Mouse (Mus musculus) hindbrain, embryonic 11.5 days (tissue): ENCODE measurements around the gene Olfr1162. TPM values are rescaled to one million over a fixed set of nuclear protein-coding genes. Genes with fewer than 3 reads are reported as not detected.

Experiments
- polyA plus RNA-seq: library from polyadenylated mRNA; unstranded; fragments of >200 nt; fragmentation: Nextera tagmentation; extraction: Ambion mirVana; gene quantifications from 2 replicates; pipeline ENCODE4 v1.2.1, GENCODE M21; 2014

Gene Olfr1162
- polyA plus RNA-seq, 1 experiment from 2014 or later, result not detected

Other genes starting within 250 kb of the Olfr1162 start
- not detected in 2 replicates for gene Olfr1145, start 241.3 kb downstream of the Olfr1162 start, polyA plus RNA-seq
- gene Olfr1148, start 220.6 kb downstream of the Olfr1162 start, polyA plus RNA-seq, result not detected in 2 replicates
- gene Olfr1150-ps1, start 207.1 kb downstream of the Olfr1162 start, polyA plus RNA-seq, result not detected in 2 replicates
- not detected in 2 replicates for gene Olfr1151, start 195.3 kb downstream of the Olfr1162 start, polyA plus RNA-seq
- 0.03 TPM in 2 replicates for gene Olfr1152, start 184.6 kb downstream of the Olfr1162 start, polyA plus RNA-seq
- not detected in 2 replicates for gene Olfr1153, start 156.2 kb downstream of the Olfr1162 start, polyA plus RNA-seq
- not detected in 2 replicates for gene Olfr1154, start 146.0 kb downstream of the Olfr1162 start, polyA plus RNA-seq
- gene Olfr1155, start 106.0 kb downstream of the Olfr1162 start, polyA plus RNA-seq, result not detected in 2 replicates
- not detected in 2 replicates for gene Olfr1156, start 98.0 kb downstream of the Olfr1162 start, polyA plus RNA-seq
- not detected in 2 replicates for gene Olfr1157, start 82.8 kb downstream of the Olfr1162 start, polyA plus RNA-seq
- gene Olfr74, start 76.5 kb downstream of the Olfr1162 start, polyA plus RNA-seq, result not detected in 2 replicates
- not detected in 2 replicates for gene Olfr1158, start 61.0 kb downstream of the Olfr1162 start, polyA plus RNA-seq
- gene Olfr1160, start 42.9 kb downstream of the Olfr1162 start, polyA plus RNA-seq, result not detected in 2 replicates
- gene Olfr1161, start 28.4 kb downstream of the Olfr1162 start, polyA plus RNA-seq, result not detected in 2 replicates
- not detected in 2 replicates for gene Olfr73, start 13.4 kb downstream of the Olfr1162 start, polyA plus RNA-seq
- gene Olfr1163, start 20.7 kb upstream of the Olfr1162 start, polyA plus RNA-seq, result not detected in 2 replicates
- gene Olfr1164, start 42.8 kb upstream of the Olfr1162 start, polyA plus RNA-seq, result not detected in 2 replicates
- gene Olfr1166, start 77.1 kb upstream of the Olfr1162 start, polyA plus RNA-seq, result not detected in 2 replicates
- gene Olfr1167, start 104.1 kb upstream of the Olfr1162 start, polyA plus RNA-seq, result not detected in 2 replicates
- gene Olfr1168, start 130.8 kb upstream of the Olfr1162 start, polyA plus RNA-seq, result not detected in 2 replicates
- not detected in 2 replicates for gene Olfr1170, start 177.2 kb upstream of the Olfr1162 start, polyA plus RNA-seq
- not detected in 2 replicates for gene Olfr1173, start 228.7 kb upstream of the Olfr1162 start, polyA plus RNA-seq